Mouse (Mus musculus): Measurements from ENCODE around the gene Actr2. TPM values are rescaled to one million over a fixed set of nuclear protein-coding genes. Genes with fewer than 3 reads are reported as not detected.
"Not testable (repeated sequence)": the region's sequence is repeated elsewhere in the genome, so short reads cannot be mapped to it uniquely, and the experiment has no call there.

Gene Actr2
- polyA plus RNA-seq, 1 experiment from 2014 or later = 126 TPM

GRCm38 (mm10) chr11:20066106-20066505, 46.6 kb downstream of the Actr2 start:
- no peak overlapping the region for H3K4me3 ChIP-seq
- no peak for ATAC-seq (ENCODE audit: insufficient number of reproducible peaks, insufficient read depth, low FRiP score, low TSS enrichment, low read depth)

GRCm38 (mm10) chr11:20064926-20065325, 47.8 kb downstream of the Actr2 start:
- no peak overlapping the region for H3K27ac ChIP-seq
- no peaks in the 10 kb centered on the region for H3K4me1 ChIP-seq
- H3K27me3 ChIP-seq = no peaks in the 10 kb centered on the region
- H3K36me3 ChIP-seq = peaks cover 64% of the 10 kb centered on the region
- ATAC-seq (ENCODE audit: insufficient number of reproducible peaks, insufficient read depth, low FRiP score, low TSS enrichment, low read depth) = no peak
- 91% methylated on average over 2 of the region's 2 CpGs for WGBS
- H3K9ac ChIP-seq = no peak overlapping the region
- no peaks in the 10 kb centered on the region for H3K9me3 ChIP-seq
- H3K4me3 ChIP-seq = no peak overlapping the region
- no peak overlapping the region for H3K4me2 ChIP-seq

More at GRCm38 (mm10) chr11:20066106-20066505, 46.6 kb downstream of the Actr2 start:
- Histone ChIP-seq H3K36me3 (peaks cover 62% of the 10 kb centered on the region), H3K4me2 (no peak overlapping the region), H3K9me3 (no peaks in the 10 kb centered on the region), H3K27ac (no peak overlapping the region), H3K27me3 (no peaks in the 10 kb centered on the region), H3K9ac (no peak overlapping the region), H3K4me1 (no peaks in the 10 kb centered on the region)
- WGBS = 100% methylated on average over 1 of the region's 1 CpGs

- not testable (repeated sequence) for H3K9ac ChIP-seq; ATAC-seq (ENCODE audit: insufficient number of reproducible peaks, insufficient read depth, low FRiP score, low TSS enrichment, low read depth); H3K27me3 ChIP-seq; H3K4me2 ChIP-seq; H3K27ac ChIP-seq; H3K9me3 ChIP-seq; H3K4me1 ChIP-seq; H3K4me3 ChIP-seq
- H3K36me3 ChIP-seq = peaks cover 64% of the 10 kb centered on the region
- 85% methylated on average over 2 of the region's 2 CpGs for whole genome bisulfite sequencing
These were observed 48.6 kb downstream of the Actr2 start for GRCm38 (mm10) chr11:20064086-20064485.

GRCm38 (mm10) chr11:20062801-20063200, 49.9 kb downstream of the Actr2 start:
- not testable (repeated sequence) for H3K9me3 ChIP-seq; H3K4me2 ChIP-seq; ATAC-seq (ENCODE audit: insufficient number of reproducible peaks, insufficient read depth, low FRiP score, low TSS enrichment, low read depth); H3K4me3 ChIP-seq; H3K4me1 ChIP-seq; H3K27me3 ChIP-seq; H3K27ac ChIP-seq; H3K9ac ChIP-seq
- H3K36me3 ChIP-seq = peaks cover 66% of the 10 kb centered on the region
- WGBS = 89% methylated on average over 9 of the region's 9 CpGs

- Histone ChIP-seq H3K4me3 (no peak overlapping the region), H3K4me2 (no peak overlapping the region), H3K27ac (no peak overlapping the region), H3K27me3 (no peaks in the 10 kb centered on the region), H3K9me3 (no peaks in the 10 kb centered on the region), H3K4me1 (no peaks in the 10 kb centered on the region), H3K9ac (no peak overlapping the region), H3K36me3 (peaks cover 62% of the 10 kb centered on the region)
- 90% methylated on average over 3 of the region's 3 CpGs for WGBS
- ATAC-seq (ENCODE audit: insufficient number of reproducible peaks, insufficient read depth, low FRiP score, low TSS enrichment, low read depth) = no peak
These were observed 53.0 kb downstream of the Actr2 start for GRCm38 (mm10) chr11:20059736-20060135.

- no peak overlapping the region for H3K27ac ChIP-seq
- H3K9ac ChIP-seq = no peak overlapping the region
- peaks cover 13% of the 10 kb centered on the region for H3K4me1 ChIP-seq
- peaks cover 50% of the 10 kb centered on the region for H3K36me3 ChIP-seq
- no peaks in the 10 kb centered on the region for H3K9me3 ChIP-seq
- no peak for ATAC-seq (ENCODE audit: insufficient number of reproducible peaks, insufficient read depth, low FRiP score, low TSS enrichment, low read depth)
- H3K4me2 ChIP-seq = no peak overlapping the region
- 70% methylated on average over 2 of the region's 2 CpGs for WGBS
- no peak overlapping the region for H3K4me3 ChIP-seq
- H3K27me3 ChIP-seq = no peaks in the 10 kb centered on the region
These were observed 55.3 kb downstream of the Actr2 start for GRCm38 (mm10) chr11:20057429-20057828.

- no peak overlapping the region for H3K9ac ChIP-seq
- ATAC-seq (ENCODE audit: insufficient number of reproducible peaks, insufficient read depth, low FRiP score, low TSS enrichment, low read depth) = no peak
- peaks cover 46% of the 10 kb centered on the region for H3K36me3 ChIP-seq
- no peak overlapping the region for H3K4me3 ChIP-seq
- H3K9me3 ChIP-seq = no peaks in the 10 kb centered on the region
- peaks cover 13% of the 10 kb centered on the region for H3K4me1 ChIP-seq
- no peak overlapping the region for H3K4me2 ChIP-seq
- WGBS = 83% methylated on average over 1 of the region's 1 CpGs
- H3K27me3 ChIP-seq = no peaks in the 10 kb centered on the region
- no peak overlapping the region for H3K27ac ChIP-seq
These were observed 56.5 kb downstream of the Actr2 start for GRCm38 (mm10) chr11:20056168-20056567.

- 23% methylated on average over 5 of the region's 5 CpGs for WGBS
- H3K36me3 ChIP-seq = peaks cover 31% of the 10 kb centered on the region
- no peak for ATAC-seq (ENCODE audit: insufficient number of reproducible peaks, insufficient read depth, low FRiP score, low TSS enrichment, low read depth)
- H3K4me1 ChIP-seq = peaks cover 13% of the 10 kb centered on the region
- no peaks in the 10 kb centered on the region for H3K27me3 ChIP-seq
- no peak overlapping the region for H3K4me3 ChIP-seq
- no peaks in the 10 kb centered on the region for H3K9me3 ChIP-seq
- no peak overlapping the region for H3K9ac ChIP-seq
- no peak overlapping the region for H3K27ac ChIP-seq
- H3K4me2 ChIP-seq = no peak overlapping the region
These were observed 58.1 kb downstream of the Actr2 start for GRCm38 (mm10) chr11:20054617-20055016.

GRCm38 (mm10) chr11:20053951-20054350, 58.8 kb downstream of the Actr2 start:
- H3K4me1 ChIP-seq = peaks cover 13% of the 10 kb centered on the region
- no peak overlapping the region for H3K9ac ChIP-seq
- ATAC-seq (ENCODE audit: insufficient number of reproducible peaks, insufficient read depth, low FRiP score, low TSS enrichment, low read depth) = no peak
- no peak overlapping the region for H3K4me2 ChIP-seq
- no peak overlapping the region for H3K4me3 ChIP-seq
- no peaks in the 10 kb centered on the region for H3K9me3 ChIP-seq
- 59% methylated on average over 3 of the region's 3 CpGs for WGBS
- H3K36me3 ChIP-seq = peaks cover 24% of the 10 kb centered on the region
- no peaks in the 10 kb centered on the region for H3K27me3 ChIP-seq
- no peak overlapping the region for H3K27ac ChIP-seq

- WGBS = 38% methylated on average over 13 of the region's 13 CpGs
- H3K27me3 ChIP-seq = no peaks in the 10 kb centered on the region
- no peak for ATAC-seq (ENCODE audit: insufficient number of reproducible peaks, insufficient read depth, low FRiP score, low TSS enrichment, low read depth)
- no peaks in the 10 kb centered on the region for H3K9me3 ChIP-seq
- H3K4me3 ChIP-seq = no peak overlapping the region
- no peak overlapping the region for H3K4me2 ChIP-seq
- H3K9ac ChIP-seq = no peak overlapping the region
- H3K27ac ChIP-seq = no peak overlapping the region; the same call in 1 of the 2 replicates
- H3K4me1 ChIP-seq = peaks cover 13% of the 10 kb centered on the region
- H3K36me3 ChIP-seq = peaks cover 16% of the 10 kb centered on the region; the same call in 1 of the 2 replicates
These were observed 59.7 kb downstream of the Actr2 start for GRCm38 (mm10) chr11:20052814-20053536.

GRCm38 (mm10) chr11:20045586-20045985, 67.1 kb downstream of the Actr2 start:
- Histone ChIP-seq H3K27ac (no peak overlapping the region), H3K27me3 (no peaks in the 10 kb centered on the region), H3K4me2 (no peak overlapping the region), H3K4me3 (no peak overlapping the region), H3K36me3 (no peaks in the 10 kb centered on the region), H3K9ac (no peak overlapping the region), H3K9me3 (no peaks in the 10 kb centered on the region), H3K4me1 (peaks cover 20% of the 10 kb centered on the region)
- no peak for ATAC-seq (ENCODE audit: insufficient number of reproducible peaks, insufficient read depth, low FRiP score, low TSS enrichment, low read depth)
- WGBS = 65% methylated on average over 3 of the region's 3 CpGs

- H3K27me3 ChIP-seq = no peaks in the 10 kb centered on the region
These were observed 69.5 kb downstream of the Actr2 start for GRCm38 (mm10) chr11:20043256-20043655.

More at GRCm38 (mm10) chr11:20043256-20043655, 69.5 kb downstream of the Actr2 start:
- WGBS = 86% methylated on average over 4 of the region's 4 CpGs
- no peaks in the 10 kb centered on the region for H3K36me3 ChIP-seq
- no peaks in the 10 kb centered on the region for H3K9me3 ChIP-seq
- no peak for ATAC-seq (ENCODE audit: insufficient number of reproducible peaks, insufficient read depth, low FRiP score, low TSS enrichment, low read depth)
- H3K9ac ChIP-seq = no peak overlapping the region
- peaks cover 29% of the 10 kb centered on the region for H3K4me1 ChIP-seq
- no peak overlapping the region for H3K27ac ChIP-seq
- H3K4me2 ChIP-seq = no peak overlapping the region
- no peak overlapping the region for H3K4me3 ChIP-seq
